Mouse (Mus musculus) bone marrow, adult 2 months (tissue): ENCODE data around the gene Nacc1. TPM values are rescaled to one million over a fixed set of nuclear protein-coding genes. Genes with fewer than 3 reads are reported as not detected.
"Not testable (repeated sequence)": the region's sequence is repeated elsewhere in the genome, so short reads cannot be mapped to it uniquely, and the experiment has no call there.

ENCODE experiments used
- H3K27ac ChIP-seq: fragments of 200-500 bp; 2 replicates; pipeline ENCODE4 v1.5.1; 2012; ENCODE audit warnings: low read depth, mild to moderate bottlenecking, control low read depth, inconsistent platforms, low read length; ENCODE audit not compliant: control insufficient read depth, poor library complexity, insufficient read depth
- H3K4me1 ChIP-seq: fragments of 200-500 bp; 2 replicates; pipeline ENCODE4 v1.6.1; 2011; ENCODE audit warnings: low read length; ENCODE audit not compliant: control insufficient read depth, insufficient read depth
- H3K4me3 ChIP-seq: fragments of 200-500 bp; replicated peaks from 2 replicates; pipeline ENCODE3; 2011; ENCODE audit warnings: mild to moderate bottlenecking, low read depth, low read length, control low read depth; ENCODE audit not compliant: control insufficient read depth
- CTCF ChIP-seq: fragments of 200-500 bp; IDR thresholded peaks from 2 replicates; pipeline ENCODE4 v1.5.1; 2011; ENCODE audit warnings: low read length, control low read depth; ENCODE audit not compliant: control insufficient read depth, insufficient read depth
- POLR2A ChIP-seq: fragments of 200-500 bp; IDR thresholded peaks from 2 replicates; pipeline ENCODE4 v1.6.1; 2011; ENCODE audit warnings: low read depth, mild to moderate bottlenecking, control low read depth, low read length, borderline replicate concordance; ENCODE audit not compliant: control insufficient read depth
- WGBS: fragments of 180-500 bp; shearing (Covaris S2); methylation state at CpG from one replicate; pipeline ENCODE4 v1.1.7; 2018; 5-methylcytosine and 5-hydroxymethylcytosine counted together
- polyA plus RNA-seq: library from polyadenylated mRNA; stranded (reverse); fragments of >200 nt; gene quantifications from 2 replicates; pipeline ENCODE4 v1.2.4, GENCODE M21; 2011; ENCODE audit warnings: low replicate concordance; ENCODE audit not compliant: missing spikeins, insufficient read depth, insufficient read length

Gene Nacc1
- polyA plus RNA-seq, 1 experiment, result 26.2 TPM

- TF ChIP-seq CTCF, result no peak
- no peak for TF ChIP-seq POLR2A
- Histone ChIP-seq H3K4me3 (peak overlapping the region; percentile 78), H3K4me1 (peaks cover 4% of the 10 kb centered on the region; the same call in 1 of the 2 replicates), H3K27ac (peak overlapping the region; percentile 89)
- WGBS, result 1% methylated on average over 60 of the region's 62 CpGs
Measured at GRCm38 (mm10) chr8:84687003-84687704, 508 bp downstream of the Nacc1 start.

DNA sequence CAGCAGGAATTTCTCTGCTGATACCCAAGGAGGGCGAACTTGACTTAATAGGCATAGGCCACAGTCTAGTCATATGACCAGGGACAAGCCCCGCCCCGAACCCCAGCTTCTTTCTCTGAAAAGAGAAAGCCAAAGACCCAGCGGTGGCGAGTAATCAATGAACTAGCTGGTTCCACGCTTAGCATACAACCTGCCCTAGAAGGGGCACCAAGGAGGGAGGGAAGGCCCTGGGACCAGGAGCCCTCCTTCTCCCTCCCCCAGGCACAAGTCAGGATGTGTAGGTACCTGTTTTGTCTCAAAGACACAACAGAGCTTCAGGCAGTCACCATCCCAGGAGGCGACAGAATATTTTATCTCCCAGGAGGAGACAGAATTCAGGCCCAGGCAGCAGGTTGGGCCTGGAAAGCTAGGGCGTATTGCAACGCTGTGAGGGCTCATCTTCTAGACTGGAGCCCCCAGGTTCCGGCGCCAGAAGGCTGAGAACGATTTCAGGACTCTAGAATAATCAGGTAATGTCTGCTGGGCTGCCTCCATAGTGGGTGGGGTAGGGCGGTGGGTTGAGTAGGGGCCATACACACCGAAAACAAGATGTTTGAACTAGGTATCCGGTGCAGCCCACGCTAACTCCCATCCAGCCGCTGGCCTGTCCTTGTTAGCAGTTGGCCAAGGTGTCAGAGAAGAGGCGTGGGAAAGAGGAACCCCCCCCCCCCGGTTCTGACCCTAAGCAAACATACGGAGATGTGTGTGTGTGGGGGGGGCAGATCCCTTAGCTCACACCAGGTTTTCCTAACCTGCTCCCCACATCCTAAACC, 1.3 kb downstream of the Nacc1 start, which contains the start of gene Trmt1:
Trmt1 (plus strand) TSS at position 117 of the 812 bp plus-strand sequence.
- TF ChIP-seq POLR2A, result no peak
- TF ChIP-seq CTCF, result no peak
- WGBS, result 4% methylated on average over 20 of the region's 20 CpGs
- H3K4me1 ChIP-seq, result peaks cover 4% of the 10 kb centered on the region; the same call in 1 of the 2 replicates

DNA sequence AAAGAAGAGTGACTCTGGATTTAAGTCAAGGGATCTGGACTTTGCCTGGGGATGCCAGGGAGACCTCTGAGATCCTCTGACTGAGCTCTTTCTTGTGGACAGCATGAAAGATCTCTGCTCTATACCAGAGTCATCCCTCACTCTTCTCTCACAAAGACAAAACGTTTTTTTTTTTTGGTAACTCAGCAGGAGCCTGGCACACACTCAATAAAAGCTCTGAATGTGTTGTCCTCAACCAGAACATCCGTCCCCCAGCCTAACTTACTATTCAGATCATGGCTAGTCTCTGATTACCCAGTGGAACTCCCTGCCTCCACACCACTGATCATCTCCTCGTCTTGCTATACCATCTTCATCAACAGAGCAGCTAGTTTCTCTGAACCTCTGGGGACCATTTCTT, 3.1 kb downstream of the Nacc1 start:
- WGBS, result 59% methylated on average over 3 of the region's 3 CpGs
- TF ChIP-seq POLR2A, result no peak
- no peak for TF ChIP-seq CTCF
- Histone ChIP-seq H3K27ac (no peak overlapping the region), H3K4me3 (no peak overlapping the region), H3K4me1 (peaks cover 4% of the 10 kb centered on the region; the same call in 1 of the 2 replicates)

More for the DNA sequence above, 1.3 kb downstream of the Nacc1 start, which contains the start of gene Trmt1:
- H3K27ac ChIP-seq, result peak within 1 kb of the TSS; percentile 85
- H3K4me3 ChIP-seq, result peak within 1 kb of the TSS; percentile 78

GRCm38 (mm10) chr8:84682257-84682656, 5.4 kb downstream of the Nacc1 start:
- no peak overlapping the region for H3K4me3 ChIP-seq
- TF ChIP-seq POLR2A (no peak), CTCF (no peak)
- peaks cover 4% of the 10 kb centered on the region; the same call in 1 of the 2 replicates for H3K4me1 ChIP-seq
- no peak overlapping the region for H3K27ac ChIP-seq
- 33% methylated on average over 2 of the region's 2 CpGs for WGBS

DNA sequence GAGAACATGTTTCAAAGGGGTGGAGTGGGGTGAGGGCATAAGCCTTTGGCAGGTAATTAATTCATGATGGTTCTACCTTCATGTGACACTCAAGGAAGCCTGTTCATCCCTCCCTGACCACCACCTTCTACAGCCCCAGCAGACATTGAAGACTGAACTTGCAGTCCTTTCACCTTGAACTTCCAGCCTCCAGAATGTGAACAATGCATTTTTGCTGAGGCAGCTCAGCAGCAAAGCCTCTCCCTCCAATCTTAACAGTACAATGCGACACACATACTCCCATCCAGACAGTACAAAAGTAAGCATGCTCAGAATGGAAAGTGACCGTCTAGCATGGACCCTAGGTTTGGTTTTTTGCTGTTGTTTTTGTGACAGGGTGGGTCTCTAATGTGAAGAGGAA, 6.2 kb downstream of the Nacc1 start:
- peaks cover 2% of the 10 kb centered on the region; the same call in 1 of the 2 replicates for H3K4me1 ChIP-seq
- WGBS, result 71% methylated on average over 2 of the region's 2 CpGs
- no peak overlapping the region for H3K27ac ChIP-seq
- TF ChIP-seq POLR2A (no peak), CTCF (no peak)
- H3K4me3 ChIP-seq, result no peak overlapping the region

GRCm38 (mm10) chr8:84677305-84677704, 10.4 kb downstream of the Nacc1 start:
- no peaks in the 10 kb centered on the region for H3K4me1 ChIP-seq
- TF ChIP-seq POLR2A (no peak), CTCF (no peak)
- no peak overlapping the region for H3K27ac ChIP-seq
- no peak overlapping the region for H3K4me3 ChIP-seq
- 88% methylated on average over 5 of the region's 5 CpGs for WGBS

DNA sequence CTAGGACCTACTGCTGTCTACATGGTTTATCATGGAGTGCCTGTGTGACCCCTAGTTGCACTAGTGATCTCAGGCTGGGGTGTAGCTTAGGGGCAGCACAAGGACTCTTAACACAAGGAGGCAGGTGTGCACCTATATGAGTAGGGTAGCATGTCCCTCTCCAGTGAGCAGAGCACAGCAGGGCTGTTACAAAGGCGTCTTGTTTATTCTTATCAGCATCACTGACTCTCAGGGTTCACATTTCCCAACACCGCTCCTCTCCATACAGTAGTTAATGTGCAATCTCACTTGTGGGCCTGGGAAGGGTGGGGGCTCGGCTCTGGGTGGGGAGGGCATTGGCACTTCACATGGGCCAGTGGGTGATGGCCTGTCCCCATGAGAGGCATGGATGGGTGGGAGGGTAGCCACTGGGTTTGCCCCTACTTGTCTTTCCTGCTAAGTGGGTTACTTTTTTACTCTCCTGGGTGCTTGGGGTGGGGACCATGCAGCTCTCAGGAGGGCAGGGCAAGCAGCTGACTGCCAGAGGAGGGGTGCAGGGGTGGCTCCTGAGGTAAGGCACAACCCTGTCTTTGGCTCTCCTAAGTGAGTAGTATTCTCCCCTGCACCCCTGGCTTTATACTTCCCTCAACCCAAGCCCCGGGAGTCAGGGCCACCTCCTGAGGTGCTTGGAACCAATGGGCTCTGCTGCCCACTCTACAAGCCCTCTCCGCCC, 17.2 kb downstream of the Nacc1 start:
- not testable (repeated sequence) for H3K27ac ChIP-seq, H3K4me3 ChIP-seq, H3K4me1 ChIP-seq
- 80% methylated on average over 5 of the region's 5 CpGs for WGBS

GRCm38 (mm10) chr8:84668731-84669485, 18.8 kb downstream of the Nacc1 start:
- no peak for TF ChIP-seq POLR2A
- TF ChIP-seq CTCF, result no peak
- Histone ChIP-seq H3K27ac (no peak overlapping the region), H3K4me3 (no peak overlapping the region), H3K4me1 (no peaks in the 10 kb centered on the region)
- 57% methylated on average over 6 of the region's 6 CpGs for WGBS
